Mouse (Mus musculus) cerebellum, adult 2 months (tissue): ENCODE data around the gene Ip6k3.

ENCODE experiments used
- CTCF ChIP-seq: fragments of 200-500 bp; IDR thresholded peaks from 2 replicates; pipeline ENCODE4 v1.5.1; 2011; ENCODE audit warnings: low read depth, mild to moderate bottlenecking, control low read depth, low read length, moderate library complexity, borderline replicate concordance; ENCODE audit not compliant: insufficient read depth
- POLR2A ChIP-seq: fragments of 200-500 bp; IDR thresholded peaks from 2 replicates; pipeline ENCODE4 v1.6.1; 2011; ENCODE audit warnings: low read length, control low read depth, borderline replicate concordance; ENCODE audit not compliant: insufficient read depth

DNA sequence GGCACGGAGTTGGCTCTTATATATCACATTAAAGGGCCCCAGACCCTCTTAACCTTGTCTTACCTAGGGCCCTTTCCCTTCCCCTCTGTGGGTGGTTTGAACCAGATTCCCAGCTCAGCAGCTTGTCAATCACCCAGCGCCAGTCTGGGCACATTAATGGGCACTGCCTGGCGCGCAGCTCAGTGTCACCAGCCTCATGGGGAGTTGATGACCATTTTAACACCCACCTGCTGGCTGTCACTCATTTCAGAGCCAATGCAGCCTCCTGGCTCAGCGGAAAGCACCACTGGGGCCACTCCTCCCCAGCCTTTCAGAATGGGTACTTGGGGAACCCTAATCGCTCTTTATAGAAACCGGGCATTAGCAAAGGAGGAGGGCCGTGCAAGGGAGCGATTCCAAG, 29.2 kb downstream of the Ip6k3 start:
- TF ChIP-seq POLR2A, result no peak
- no peak for TF ChIP-seq CTCF
